Mouse (Mus musculus): ENCODE measurements around the gene Lyzl4.

- TF ChIP-seq CTCF (IDR thresholded peaks at IDR 0.05; ENCODE audit: low read depth, low read length) (no peak), GATA1 (IDR thresholded peaks at IDR 0.05; ENCODE audit: borderline replicate concordance, low read length) (no peak), TAL1 (conservative IDR thresholded peaks at IDR 0.05; ENCODE audit: low read depth, low read length) (no peak), POLR2AphosphoS5 (IDR thresholded peaks at IDR 0.05; ENCODE audit: insufficient replicate concordance, low read depth, low read length) (no peak)
Measured at GRCm38 (mm10) chr9:121563276-121563675, 78.6 kb downstream of the Lyzl4 start.

Data from G1E (cell line).